Mouse (Mus musculus): ENCODE data around the gene Gm973.

The Gm973 gene

GRCm38 (mm10) chr1:59495970-59496369, 20.1 kb upstream of the Gm973 start:
- DNase-seq: no peak

DNA sequence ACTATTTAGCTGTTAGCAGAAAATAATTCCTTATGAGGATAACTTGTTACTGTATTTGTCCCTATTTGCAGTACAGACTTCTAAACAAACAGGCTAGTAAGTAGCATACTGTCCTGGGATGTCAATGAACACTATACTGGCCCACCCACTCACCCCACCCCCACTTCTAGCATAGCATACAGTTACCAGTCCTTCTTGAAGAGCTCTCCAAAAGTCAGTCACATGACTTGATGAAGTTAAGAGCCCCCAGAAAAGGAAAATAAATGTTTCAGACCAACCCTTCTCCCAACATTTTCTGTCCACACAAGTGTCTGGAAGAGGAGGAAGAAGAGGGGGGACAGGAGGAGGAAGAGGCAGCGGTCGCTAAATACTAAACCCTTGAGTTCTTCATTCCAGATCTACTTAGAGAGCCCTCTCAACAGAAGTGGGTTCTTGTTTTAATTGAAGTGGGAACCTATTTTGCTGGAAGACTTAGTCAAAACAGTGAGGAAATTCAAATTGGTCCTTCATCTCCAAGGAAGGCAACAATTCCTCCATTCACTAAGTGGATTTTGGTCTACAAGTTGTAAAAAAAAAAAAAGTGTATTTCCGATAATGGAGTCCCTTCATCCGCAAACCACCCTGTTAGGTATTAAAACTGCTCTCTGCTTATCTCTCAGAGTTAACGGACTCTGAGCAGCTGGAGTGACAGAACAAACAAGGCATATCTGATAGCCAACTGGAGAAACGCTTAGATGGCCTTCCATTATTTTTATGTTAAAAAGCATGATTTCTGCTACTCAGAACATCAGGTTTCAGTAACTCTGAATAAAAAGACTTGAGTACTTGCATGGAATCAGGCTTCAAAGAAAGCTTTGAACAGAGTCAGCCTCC, 18.1 kb upstream of the Gm973 start:
- DNase-seq: no peak

DNA sequence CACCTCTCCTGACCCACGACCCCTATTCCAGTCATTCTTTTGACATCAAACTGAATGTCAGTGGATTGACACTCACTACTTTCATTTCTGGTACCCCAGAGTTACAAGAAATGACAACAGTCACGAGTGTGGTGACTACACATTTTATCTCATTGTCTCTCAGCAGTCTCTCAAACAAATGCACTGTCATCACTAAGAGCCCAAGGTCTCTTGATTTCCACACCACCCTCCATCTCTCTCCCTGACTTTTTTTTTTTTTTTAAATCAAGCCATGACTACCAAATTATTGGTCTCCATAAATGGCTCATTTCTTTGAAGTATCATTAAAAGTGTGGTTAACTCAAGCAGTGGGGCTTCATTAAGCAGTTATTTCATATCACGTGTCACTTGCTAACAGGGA, 16.7 kb upstream of the Gm973 start:
- DNase-seq: no peak

DNA sequence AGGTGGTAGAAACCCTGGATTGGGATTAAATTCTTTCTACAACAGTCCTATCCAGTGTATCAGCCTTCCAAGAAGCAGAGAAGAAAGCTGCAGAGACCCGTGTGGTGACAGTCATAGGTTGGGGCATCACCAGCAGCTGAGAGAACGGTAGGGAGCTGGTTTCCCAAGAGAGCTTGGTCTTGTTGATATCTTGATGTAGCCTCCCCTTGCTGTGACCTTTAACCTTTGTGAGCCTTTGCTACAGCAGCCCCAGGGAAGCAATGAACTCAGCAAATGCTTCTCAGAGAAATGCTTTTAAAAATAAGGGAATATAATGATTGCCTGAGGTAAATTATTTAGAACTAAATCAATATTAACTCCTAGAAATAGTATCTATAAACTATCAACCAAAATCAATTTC, 13.7 kb upstream of the Gm973 start:
- DNase-seq: no peak

DNA sequence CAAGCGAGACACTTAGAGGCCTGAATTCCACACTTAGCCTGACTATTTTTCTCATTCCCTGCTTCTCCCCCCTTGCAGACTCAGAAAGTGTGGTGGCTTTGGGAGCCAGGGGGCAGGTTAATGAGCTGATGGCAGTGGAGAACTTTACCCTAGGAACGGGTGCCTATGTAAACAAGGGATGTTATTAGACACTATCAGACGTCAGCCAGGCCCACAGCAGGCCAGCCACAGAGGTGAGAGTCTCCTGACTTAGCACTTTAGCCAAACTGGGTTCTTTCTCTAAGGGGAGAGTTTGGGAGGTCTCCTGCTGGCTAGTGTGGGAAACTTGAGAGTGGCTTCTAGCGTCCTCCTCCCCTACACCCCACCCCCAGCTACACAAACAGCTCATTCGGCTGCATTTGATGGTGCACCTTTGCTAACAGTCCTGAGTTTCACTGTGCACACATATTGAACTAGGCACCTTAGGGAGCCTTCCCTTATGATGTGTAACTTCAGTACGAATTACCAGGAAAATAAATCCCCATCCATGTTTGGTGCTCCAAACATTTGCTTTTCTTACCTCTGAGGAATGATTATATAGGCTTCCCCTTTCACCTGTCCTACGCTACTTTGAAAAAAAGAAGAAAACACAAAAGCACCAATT, 12.3 kb upstream of the Gm973 start:
- no peak for DNase-seq

DNA sequence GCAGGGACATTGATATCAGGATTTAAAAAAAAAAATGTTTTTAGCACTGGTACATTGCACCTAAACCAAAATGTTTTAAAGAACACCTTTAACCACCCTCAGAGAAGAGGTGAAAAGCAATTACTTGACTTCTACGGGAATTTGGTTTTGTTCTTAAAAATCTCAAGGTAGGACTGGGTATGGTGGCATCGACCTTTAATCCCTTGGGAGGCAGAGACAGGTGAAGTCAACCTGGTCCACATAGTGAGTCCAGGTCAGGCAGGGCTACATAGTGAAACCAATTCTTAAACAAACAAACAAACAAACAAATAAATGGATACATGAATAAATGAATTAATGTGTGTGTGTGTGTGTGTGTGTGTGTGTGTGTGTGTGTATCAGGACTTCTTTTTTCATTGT, 11.8 kb upstream of the Gm973 start:
- DNase-seq: no peak

DNA sequence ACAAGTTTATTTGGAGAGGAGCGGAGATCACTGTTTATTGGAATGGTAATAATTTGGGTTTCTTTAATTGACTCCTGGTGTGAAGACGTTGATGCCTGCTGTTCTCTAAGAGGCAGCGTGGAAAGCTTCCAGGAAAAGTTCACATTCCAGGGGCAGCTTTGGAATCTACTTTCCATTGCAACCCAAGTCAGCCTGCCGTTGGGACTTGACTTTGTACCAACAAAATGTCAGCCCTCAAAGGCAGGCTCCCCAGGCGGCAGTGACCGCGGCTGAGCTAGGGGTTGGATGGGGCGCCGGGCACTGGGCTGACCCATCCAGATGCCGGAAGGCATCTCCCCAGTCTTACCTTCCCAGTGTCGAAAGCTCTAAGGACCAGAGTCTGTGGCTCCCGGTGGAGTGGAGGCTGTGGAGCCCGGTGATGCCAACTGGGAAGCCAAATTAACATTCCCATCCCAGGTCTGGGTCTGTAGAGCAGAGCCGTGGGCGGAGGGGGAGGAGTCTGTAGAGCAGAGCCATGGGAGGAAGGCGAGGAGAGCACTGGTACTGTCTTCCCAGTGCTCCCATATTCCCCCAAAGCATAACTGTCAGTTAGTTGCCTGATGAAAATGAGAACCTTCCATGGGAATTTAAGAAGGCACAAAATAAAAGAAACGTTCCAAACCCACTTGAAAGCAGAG, 7.5 kb upstream of the Gm973 start:
- DNase-seq: peak; percentile 17

GRCm38 (mm10) chr1:59511566-59512270, 4.3 kb upstream of the Gm973 start:
- no peak for DNase-seq

GRCm38 (mm10) chr1:59520226-59520837, 4.3 kb downstream of the Gm973 start:
- no peak for DNase-seq

DNA sequence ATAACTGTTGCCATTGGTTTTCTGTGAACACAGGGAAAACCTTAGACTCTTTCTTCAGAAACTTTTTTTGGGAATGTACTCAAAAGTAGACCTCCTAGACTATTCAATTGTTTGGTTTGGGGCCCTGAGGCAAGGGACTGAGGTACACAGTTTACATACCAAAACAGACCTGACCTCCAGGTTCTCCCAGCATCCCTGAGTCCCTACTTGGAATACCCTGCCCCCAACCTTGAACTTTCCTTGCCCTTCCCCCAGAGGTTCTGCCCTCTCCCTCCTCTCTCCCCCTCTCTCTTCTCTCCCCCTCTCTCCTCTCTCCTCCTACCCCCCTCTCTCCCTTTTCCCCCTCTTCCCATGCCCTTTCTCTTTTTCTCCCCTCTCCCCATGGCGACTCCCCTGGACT, 6.4 kb downstream of the Gm973 start:
- DNase-seq: no peak

GRCm38 (mm10) chr1:59523378-59523958, 7.4 kb downstream of the Gm973 start:
- DNase-seq: no peak

- DNase-seq: no peak
These were observed 8.0 kb downstream of the Gm973 start for GRCm38 (mm10) chr1:59524071-59524470.

- DNase-seq: no peak
These were observed 8.7 kb downstream of the Gm973 start for GRCm38 (mm10) chr1:59524759-59525158.

DNA sequence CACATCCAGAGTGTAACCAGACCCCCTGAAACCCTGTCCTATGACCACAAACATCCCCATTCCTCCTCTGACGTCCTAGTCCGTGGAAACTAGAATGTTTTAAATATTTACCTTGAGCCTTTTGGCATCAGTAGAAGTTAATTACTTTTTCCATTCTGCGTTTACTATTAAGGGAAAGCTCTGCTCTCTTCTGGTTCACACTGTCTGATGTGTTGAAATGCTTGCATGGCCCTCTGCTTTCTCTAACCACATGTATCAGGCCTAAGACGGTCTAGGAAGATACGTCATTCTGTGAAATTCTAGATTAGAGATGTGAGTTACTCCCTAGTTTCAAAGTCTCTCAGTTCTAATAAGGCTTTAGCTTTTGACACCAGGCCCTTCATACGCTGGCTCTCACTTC, 11.2 kb downstream of the Gm973 start:
- no peak for DNase-seq

- DNase-seq: no peak
These were observed 19.1 kb downstream of the Gm973 start for GRCm38 (mm10) chr1:59534976-59535810.

DNA sequence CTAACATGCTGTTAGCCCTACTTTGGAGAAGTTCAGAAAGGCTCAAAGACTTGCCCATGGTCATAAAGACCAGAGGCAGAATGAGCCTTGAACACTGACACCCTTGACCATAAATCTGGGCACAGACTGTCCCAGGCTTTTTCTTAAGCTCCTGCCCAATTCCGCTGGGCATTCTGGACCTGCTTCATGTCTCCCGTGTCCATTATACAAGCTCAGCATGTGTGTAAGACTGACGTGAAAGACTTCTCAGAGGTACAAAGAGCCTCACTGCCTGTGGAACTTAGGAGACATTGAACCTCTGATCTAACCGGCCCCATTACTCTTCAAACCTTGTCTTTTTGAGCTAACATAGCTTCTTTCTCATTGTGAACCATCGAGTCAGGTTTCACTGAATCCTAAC, 22.3 kb downstream of the Gm973 start:
- DNase-seq: no peak

DNA sequence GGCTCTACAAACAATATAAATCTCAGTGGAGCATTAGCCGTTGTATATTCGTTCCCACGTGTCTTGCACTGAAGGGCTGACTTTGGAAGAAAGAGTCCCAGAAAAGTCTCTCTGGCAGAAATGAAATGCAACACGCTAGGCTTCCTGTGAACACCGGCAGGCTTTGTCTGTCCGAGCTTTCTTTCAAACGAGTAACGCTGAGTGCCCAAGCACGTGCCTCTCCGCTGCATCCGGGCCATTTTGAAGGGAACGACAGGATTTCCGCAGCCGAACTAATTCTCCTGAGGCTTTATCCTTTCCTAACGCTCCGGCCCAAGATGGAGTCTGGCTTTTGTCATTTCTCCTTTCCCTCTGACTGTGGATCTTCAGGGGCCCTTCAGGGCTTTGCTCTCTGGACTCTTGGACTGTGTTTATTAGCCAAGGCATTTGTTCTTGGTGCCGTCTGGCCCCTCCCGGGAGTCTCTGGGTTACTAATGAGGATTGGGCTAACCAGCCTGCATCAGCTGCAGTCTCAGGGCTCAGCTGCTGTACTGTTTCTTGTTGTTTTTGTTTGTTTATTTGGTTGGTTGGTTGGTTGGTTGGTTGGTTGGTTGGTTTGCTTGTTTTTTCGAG, 24.6 kb downstream of the Gm973 start:
- no peak for DNase-seq

- DNase-seq: no peak
These were observed 25.4 kb downstream of the Gm973 start for GRCm38 (mm10) chr1:59541271-59542020.

GRCm38 (mm10) chr1:59542231-59542630, 26.2 kb downstream of the Gm973 start:
- no peak for DNase-seq

- DNase-seq: no peak
These were observed 27.8 kb downstream of the Gm973 start for GRCm38 (mm10) chr1:59543911-59544310.

Data from kidney, adult 9 months (tissue).